Mouse (Mus musculus): ENCODE results near the gene Hist1h2ab.

GRCm38 (mm10) chr13:23779025-23779424 is 28.1 kb downstream of the Hist1h2ab start:
- no peak for TF ChIP-seq CTCF (IDR thresholded peaks at IDR 0.05; ENCODE audit: low read depth, low read length)
- TF ChIP-seq POLR2A (IDR thresholded peaks at IDR 0.05; ENCODE audit: insufficient read depth, low read length) = no peak
- TF ChIP-seq EP300 (IDR thresholded peaks at IDR 0.05; ENCODE audit: insufficient read depth, low read depth, low read length) = no peak

Data from ES-Bruce4 (cell line).